Mouse (Mus musculus) A20 (cell line): Measurements from ENCODE around the gene Macrod2.

Experiments
- DNase-seq: peaks from one replicate; pipeline ENCODE4 v3.0.0-alpha.2; 2011; ENCODE audit warnings: low read depth, low spot score

Macrod2 gene

GRCm38 (mm10) chr2:140570874-140571273 lies 175.8 kb downstream of the Macrod2 start:
- DNase-seq, result no peak

GRCm38 (mm10) chr2:140592537-140593261 lies 197.6 kb downstream of the Macrod2 start:
- DNase-seq, result no peak

- no peak for DNase-seq
These were observed 201.8 kb downstream of the Macrod2 start for GRCm38 (mm10) chr2:140596906-140597305.

- DNase-seq, result no peak
These were observed 220.3 kb downstream of the Macrod2 start for GRCm38 (mm10) chr2:140615451-140615850.

- no peak for DNase-seq
These were observed 226.7 kb downstream of the Macrod2 start for GRCm38 (mm10) chr2:140621730-140622337.

GRCm38 (mm10) chr2:140653481-140653880 lies 258.4 kb downstream of the Macrod2 start:
- DNase-seq, result no peak

- DNase-seq, result no peak
These were observed 258.9 kb downstream of the Macrod2 start for GRCm38 (mm10) chr2:140653978-140654377.

- no peak for DNase-seq
These were observed 267.6 kb downstream of the Macrod2 start for GRCm38 (mm10) chr2:140662673-140663072.

- no peak for DNase-seq
These were observed 269.3 kb downstream of the Macrod2 start for GRCm38 (mm10) chr2:140664381-140664780.

GRCm38 (mm10) chr2:140666846-140667245 lies 271.7 kb downstream of the Macrod2 start:
- no peak for DNase-seq

GRCm38 (mm10) chr2:140667261-140668047 lies 272.3 kb downstream of the Macrod2 start:
- no peak for DNase-seq

GRCm38 (mm10) chr2:140668311-140668710 lies 273.2 kb downstream of the Macrod2 start:
- DNase-seq, result no peak

GRCm38 (mm10) chr2:140669081-140669480 lies 274.0 kb downstream of the Macrod2 start:
- no peak for DNase-seq

GRCm38 (mm10) chr2:140669786-140670185 lies 274.7 kb downstream of the Macrod2 start:
- no peak for DNase-seq

- no peak for DNase-seq
These were observed 275.3 kb downstream of the Macrod2 start for GRCm38 (mm10) chr2:140670457-140670856.

- DNase-seq, result no peak
These were observed 276.0 kb downstream of the Macrod2 start, which contains the start of gene Flrt3 for GRCm38 (mm10) chr2:140670963-140671702. Flrt3 (minus strand) TSS chr2:140671469.

GRCm38 (mm10) chr2:140673466-140673865 lies 278.4 kb downstream of the Macrod2 start:
- no peak for DNase-seq

- no peak for DNase-seq
These were observed 281.6 kb downstream of the Macrod2 start for GRCm38 (mm10) chr2:140676728-140677127.

- no peak for DNase-seq
These were observed 295.8 kb downstream of the Macrod2 start for GRCm38 (mm10) chr2:140690906-140691305.

GRCm38 (mm10) chr2:140691403-140691802 lies 296.3 kb downstream of the Macrod2 start:
- no peak for DNase-seq

- no peak for DNase-seq
These were observed 297.4 kb downstream of the Macrod2 start for GRCm38 (mm10) chr2:140692461-140692860.

GRCm38 (mm10) chr2:140693845-140694244 lies 298.7 kb downstream of the Macrod2 start:
- no peak for DNase-seq
